Mouse (Mus musculus) limb, embryonic 13.5 days (tissue): Measurements from ENCODE around the gene Dstyk. TPM values are rescaled to one million over a fixed set of nuclear protein-coding genes. Genes with fewer than 3 reads are reported as not detected.
A peak's percentile ranks its signal among the peaks of the same experiment; 100 is the strongest.

Experiments used
- ATAC-seq: fragments of 200-750 bp; cut with Nextera tagmentation; 2 replicates; pipeline ENCODE4 v1.8.0; 2017; ENCODE audit warnings: low read depth, moderate number of reproducible peaks, moderate TSS enrichment; ENCODE audit not compliant: low FRiP score
- H3K27ac ChIP-seq: fragments of 300-500 bp; sonication (generic); 2 replicates; pipeline ENCODE4 v1.5.1; 2015; ENCODE audit warnings: inconsistent platforms, mild to moderate bottlenecking, moderate library complexity
- H3K27me3 ChIP-seq: fragments of 300-500 bp; sonication (generic); 2 replicates; pipeline ENCODE4 v1.6.1; 2015; ENCODE audit warnings: mild to moderate bottlenecking, inconsistent platforms
- H3K36me3 ChIP-seq: fragments of 300-500 bp; sonication (generic); 2 replicates; pipeline ENCODE4 v1.6.1; 2015; ENCODE audit warnings: inconsistent platforms, mild to moderate bottlenecking, moderate library complexity
- H3K4me1 ChIP-seq: fragments of 300-500 bp; sonication (generic); 2 replicates; pipeline ENCODE4 v1.6.1; 2015; ENCODE audit warnings: inconsistent platforms
- H3K4me2 ChIP-seq: fragments of 300-500 bp; sonication (generic); replicated peaks from 2 replicates; pipeline ENCODE4 v1.6.1; 2015; ENCODE audit warnings: inconsistent platforms, mild to moderate bottlenecking, moderate library complexity
- H3K4me3 ChIP-seq: fragments of 300-500 bp; sonication (generic); 2 replicates; pipeline ENCODE4 v1.5.1; 2015; ENCODE audit warnings: moderate library complexity, mild to moderate bottlenecking, inconsistent platforms
- H3K9ac ChIP-seq: fragments of 300-500 bp; sonication (generic); 2 replicates; pipeline ENCODE4 v1.6.1; 2015; ENCODE audit warnings: mild to moderate bottlenecking, inconsistent platforms
- H3K9me3 ChIP-seq: fragments of 300-500 bp; sonication (generic); 2 replicates; pipeline ENCODE4 v1.6.1; 2016; ENCODE audit warnings: inconsistent platforms
- WGBS: fragments of 180-500 bp; shearing (Covaris S2); methylation state at CpG from one replicate; pipeline ENCODE4 v1.1.7; 2015; 5-methylcytosine and 5-hydroxymethylcytosine counted together
- polyA plus RNA-seq: library from polyadenylated mRNA; unstranded; fragments of >200 nt; fragmentation: Nextera tagmentation; extraction: Ambion mirVana; gene quantifications from 2 replicates; pipeline ENCODE4 v1.2.1, GENCODE M21; 2015

Gene Dstyk
- polyA plus RNA-seq, 1 experiment from 2014 or later: 18.0 TPM

GRCm38 (mm10) chr1:132377055-132377365 lies 40.3 kb upstream of the Dstyk start:
- H3K27me3 ChIP-seq: no peaks in the 10 kb centered on the region
- H3K4me2 ChIP-seq: no peak overlapping the region
- H3K36me3 ChIP-seq: peaks cover 51% of the 10 kb centered on the region
- H3K9ac ChIP-seq: no peak overlapping the region
- WGBS: 54% methylated on average over 7 of the region's 7 CpGs
- H3K4me1 ChIP-seq: peaks cover 47% of the 10 kb centered on the region
- H3K4me3 ChIP-seq: no peak overlapping the region
- H3K9me3 ChIP-seq: no peaks in the 10 kb centered on the region
- ATAC-seq: no peak
- no peak overlapping the region for H3K27ac ChIP-seq

GRCm38 (mm10) chr1:132377811-132378210 lies 39.5 kb upstream of the Dstyk start:
- no peak overlapping the region for H3K4me2 ChIP-seq
- H3K9me3 ChIP-seq: no peaks in the 10 kb centered on the region
- 78% methylated on average over 3 of the region's 3 CpGs for whole genome bisulfite sequencing
- no peak overlapping the region for H3K27ac ChIP-seq
- ATAC-seq: no peak
- H3K27me3 ChIP-seq: no peaks in the 10 kb centered on the region
- no peak overlapping the region for H3K4me3 ChIP-seq
- H3K9ac ChIP-seq: no peak overlapping the region
- H3K4me1 ChIP-seq: peaks cover 47% of the 10 kb centered on the region
- peaks cover 49% of the 10 kb centered on the region for H3K36me3 ChIP-seq

GRCm38 (mm10) chr1:132380550-132381100 lies 36.7 kb upstream of the Dstyk start:
- Histone ChIP-seq H3K9ac (no peak overlapping the region), H3K36me3 (peaks cover 47% of the 10 kb centered on the region)

GRCm38 (mm10) chr1:132381929-132382328 lies 35.4 kb upstream of the Dstyk start:
- H3K4me3 ChIP-seq: no peak overlapping the region
- peaks cover 47% of the 10 kb centered on the region for H3K36me3 ChIP-seq
- no peaks in the 10 kb centered on the region for H3K9me3 ChIP-seq
- H3K4me1 ChIP-seq: peaks cover 31% of the 10 kb centered on the region
- H3K4me2 ChIP-seq: no peak overlapping the region
- no peaks in the 10 kb centered on the region for H3K27me3 ChIP-seq
- H3K27ac ChIP-seq: no peak overlapping the region
- ATAC-seq: no peak
- WGBS: 81% methylated on average over 10 of the region's 10 CpGs
- no peak overlapping the region for H3K9ac ChIP-seq

More at GRCm38 (mm10) chr1:132380550-132381100, 36.7 kb upstream of the Dstyk start:
- Histone ChIP-seq H3K27me3 (no peaks in the 10 kb centered on the region), H3K9me3 (no peaks in the 10 kb centered on the region), H3K27ac (no peak overlapping the region), H3K4me3 (no peak overlapping the region), H3K4me1 (peaks cover 33% of the 10 kb centered on the region), H3K4me2 (no peak overlapping the region)
- no peak for ATAC-seq
- 88% methylated on average over 27 of the region's 27 CpGs for WGBS

- no peak for ATAC-seq
- H3K4me3 ChIP-seq: no peak overlapping the region
- H3K9ac ChIP-seq: no peak overlapping the region
- peaks cover 38% of the 10 kb centered on the region for H3K4me1 ChIP-seq
- H3K9me3 ChIP-seq: no peaks in the 10 kb centered on the region
- H3K27ac ChIP-seq: no peak overlapping the region
- H3K4me2 ChIP-seq: no peak overlapping the region
- H3K27me3 ChIP-seq: no peaks in the 10 kb centered on the region
- peaks cover 29% of the 10 kb centered on the region for H3K36me3 ChIP-seq
- 85% methylated on average over 8 of the region's 8 CpGs for WGBS
Measured at GRCm38 (mm10) chr1:132384001-132384554, 33.3 kb upstream of the Dstyk start.

GRCm38 (mm10) chr1:132385266-132385665 lies 32.1 kb upstream of the Dstyk start:
- ATAC-seq: no peak
- Histone ChIP-seq H3K36me3 (peaks cover 17% of the 10 kb centered on the region), H3K4me3 (no peak overlapping the region), H3K9ac (no peak overlapping the region), H3K9me3 (no peaks in the 10 kb centered on the region), H3K27ac (no peak overlapping the region), H3K27me3 (no peaks in the 10 kb centered on the region), H3K4me1 (peaks cover 50% of the 10 kb centered on the region), H3K4me2 (no peak overlapping the region; the same call in 1 of the 2 replicates)
- 53% methylated on average over 14 of the region's 14 CpGs for WGBS

GRCm38 (mm10) chr1:132385711-132386110 lies 31.6 kb upstream of the Dstyk start:
- Histone ChIP-seq H3K4me3 (no peak overlapping the region), H3K9ac (no peak overlapping the region), H3K4me1 (peaks cover 55% of the 10 kb centered on the region), H3K27me3 (no peaks in the 10 kb centered on the region), H3K4me2 (no peak overlapping the region), H3K9me3 (no peaks in the 10 kb centered on the region), H3K36me3 (peaks cover 12% of the 10 kb centered on the region), H3K27ac (no peak overlapping the region)
- 75% methylated on average over 4 of the region's 4 CpGs for WGBS
- no peak for ATAC-seq

GRCm38 (mm10) chr1:132386266-132386665 lies 31.1 kb upstream of the Dstyk start:
- H3K9me3 ChIP-seq: no peaks in the 10 kb centered on the region
- H3K4me2 ChIP-seq: no peak overlapping the region
- H3K36me3 ChIP-seq: peaks cover 9% of the 10 kb centered on the region
- no peak overlapping the region for H3K4me3 ChIP-seq
- peaks cover 56% of the 10 kb centered on the region for H3K4me1 ChIP-seq
- no peaks in the 10 kb centered on the region for H3K27me3 ChIP-seq
- H3K27ac ChIP-seq: no peak overlapping the region
- ATAC-seq: no peak
- 85% methylated on average over 4 of the region's 4 CpGs for WGBS
- H3K9ac ChIP-seq: no peak overlapping the region

- H3K9ac ChIP-seq: peak overlapping the region; percentile 32
- ATAC-seq: no peak
- H3K4me2 ChIP-seq: peak overlapping the region; percentile 91
- WGBS: 49% methylated on average over 4 of the region's 4 CpGs
- H3K27ac ChIP-seq: 0 out of 2 replicates have a peak overlapping the region, but pooled peaks have one; percentile 23
- peak overlapping the region; percentile 4; the same call in 1 of the 2 replicates for H3K4me3 ChIP-seq
- H3K9me3 ChIP-seq: no peaks in the 10 kb centered on the region
- H3K4me1 ChIP-seq: peaks cover 62% of the 10 kb centered on the region
- no peaks in the 10 kb centered on the region for H3K27me3 ChIP-seq
- no peaks in the 10 kb centered on the region; the same call in 1 of the 2 replicates for H3K36me3 ChIP-seq
Measured at GRCm38 (mm10) chr1:132387943-132388342, 29.4 kb upstream of the Dstyk start.

GRCm38 (mm10) chr1:132388813-132389803 lies 28.2 kb upstream of the Dstyk start:
- no peak overlapping the region; the same call in 1 of the 2 replicates for H3K27ac ChIP-seq

GRCm38 (mm10) chr1:132389886-132390585 lies 27.3 kb upstream of the Dstyk start:
- Histone ChIP-seq H3K9me3 (no peaks in the 10 kb centered on the region), H3K27me3 (no peaks in the 10 kb centered on the region), H3K4me1 (peaks cover 55% of the 10 kb centered on the region), H3K9ac (peak overlapping the region; percentile 94), H3K4me3 (peak overlapping the region; percentile 77), H3K36me3 (no peaks in the 10 kb centered on the region), H3K4me2 (peak overlapping the region; percentile 91), H3K27ac (no peak overlapping the region)
- ATAC-seq: peak; percentile 33; the same call in 1 of the 2 replicates
- WGBS: 13% methylated on average over 15 of the region's 15 CpGs

More at GRCm38 (mm10) chr1:132388813-132389803, 28.2 kb upstream of the Dstyk start:
- H3K4me3 ChIP-seq: peak overlapping the region; percentile 77
- peak overlapping the region; percentile 91 for H3K4me2 ChIP-seq
- no peaks in the 10 kb centered on the region for H3K36me3 ChIP-seq
- ATAC-seq: no peak
- WGBS: 53% methylated on average over 8 of the region's 8 CpGs
- H3K4me1 ChIP-seq: peaks cover 62% of the 10 kb centered on the region
- H3K27me3 ChIP-seq: no peaks in the 10 kb centered on the region
- H3K9ac ChIP-seq: peak overlapping the region; percentile 94; the same call in 1 of the 2 replicates
- H3K9me3 ChIP-seq: no peaks in the 10 kb centered on the region
